Mouse (Mus musculus) cerebellum, adult 2 months (tissue): ENCODE measurements around the gene Mthfd1.

ENCODE experiments used
- CTCF ChIP-seq: fragments of 200-500 bp; IDR thresholded peaks from 2 replicates; pipeline ENCODE4 v1.5.1; 2011; ENCODE audit warnings: low read depth, mild to moderate bottlenecking, control low read depth, low read length, moderate library complexity, borderline replicate concordance; ENCODE audit not compliant: insufficient read depth
- POLR2A ChIP-seq: fragments of 200-500 bp; IDR thresholded peaks from 2 replicates; pipeline ENCODE4 v1.6.1; 2011; ENCODE audit warnings: low read length, control low read depth, borderline replicate concordance; ENCODE audit not compliant: insufficient read depth

DNA sequence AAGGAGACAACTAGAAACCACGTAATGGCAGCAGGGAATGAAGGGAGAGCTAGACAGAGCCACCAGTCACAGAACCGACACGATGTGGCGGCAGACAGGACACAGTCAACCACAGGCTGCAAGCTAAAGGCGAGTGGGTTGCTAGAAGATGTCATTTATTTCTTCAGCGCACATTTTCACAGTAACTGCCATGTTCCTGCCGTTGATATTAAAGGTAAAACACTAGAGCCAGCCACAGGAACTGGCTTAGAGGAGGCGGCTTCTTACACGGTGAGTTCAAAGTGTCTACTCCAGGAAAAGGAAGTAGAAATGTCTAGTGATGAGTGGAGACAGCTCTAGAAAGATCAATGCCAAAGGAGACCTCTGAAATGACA lies 107.2 kb downstream of the Mthfd1 start:
- TF ChIP-seq CTCF (no peak), POLR2A (no peak)
